Mouse (Mus musculus): Measurements from ENCODE around the gene Lcp1.
A peak's percentile ranks its signal among the peaks of the same experiment; 100 is the strongest.

DNA sequence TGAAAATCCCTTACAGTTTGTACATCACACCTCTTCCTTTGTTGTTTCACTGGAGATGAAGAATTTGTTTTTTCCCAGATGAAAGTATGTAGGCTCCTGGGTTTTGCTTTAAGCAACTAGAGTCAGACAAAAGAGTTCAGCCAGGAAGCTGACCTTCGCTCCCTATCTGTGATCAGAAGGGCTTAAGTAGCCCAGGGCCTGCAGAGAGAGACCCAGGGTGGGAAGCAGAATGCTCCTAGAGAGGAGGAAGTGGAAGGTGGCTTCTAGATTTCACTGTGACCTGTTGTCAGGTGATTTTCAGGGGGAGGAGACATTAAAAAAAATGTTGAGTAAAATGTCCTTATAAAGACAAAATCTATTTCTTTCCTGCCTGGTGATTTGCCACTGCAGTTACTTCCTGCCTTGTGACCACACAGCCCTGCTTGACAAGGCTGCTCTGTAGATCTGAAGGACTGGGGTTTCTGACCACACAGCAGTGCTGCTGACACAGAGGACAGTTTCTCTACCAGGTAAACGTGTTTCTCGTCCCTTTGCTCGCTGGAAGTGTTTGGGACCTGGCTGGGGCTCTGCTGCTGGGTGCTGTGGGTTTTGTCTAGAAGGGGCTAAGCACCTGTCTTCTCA lies 45.6 kb downstream of the Lcp1 start:
- TF ChIP-seq POLR2A (IDR thresholded peaks at IDR 0.05; ENCODE audit: control insufficient read depth, extremely low read depth, insufficient read depth, low read length, poor library complexity) (peak; percentile 46; the same call in 1 of the 2 replicates), CTCF (IDR thresholded peaks at IDR 0.05; ENCODE audit: borderline replicate concordance, control insufficient read depth, extremely low read depth, insufficient read depth, low read length, poor library complexity) (no peak)
